Mouse (Mus musculus): ENCODE results near the gene Ndufv2. TPM values are rescaled to one million over a fixed set of nuclear protein-coding genes. Genes with fewer than 3 reads are reported as not detected.
A peak's percentile ranks its signal among the peaks of the same experiment; 100 is the strongest.

Gene Ndufv2
- 306 and 311 TPM in 2 replicates for polyA plus RNA-seq (2015; fragmentation: Nextera tagmentation; extraction: Ambion mirVana)

GRCm38 (mm10) chr17:66101380-66102330 is at the start of gene Ndufv2:
Gene Ndufv2 (minus strand): TSS chr17:66101559.
- Histone ChIP-seq H3K4me2 (peak within 1 kb of the TSS; percentile 95), H3K9ac (peak within 1 kb of the TSS; percentile 96), H3K27me3 (no peaks in the 10 kb centered on the region), H3K27ac (peak within 1 kb of the TSS; percentile 94), H3K36me3 (peaks cover 5% of the 10 kb centered on the region; the same call in 1 of the 2 replicates), H3K9me3 (no peaks in the 10 kb centered on the region), H3K4me3 (peak within 1 kb of the TSS; percentile 91), H3K4me1 (peaks cover 23% of the 10 kb centered on the region)
- ATAC-seq (ENCODE audit: insufficient number of reproducible peaks, insufficient read depth, low FRiP score, low TSS enrichment, low read depth): peak; percentile 98
- WGBS: under 1% methylated on average over 67 of the region's 67 CpGs

- H3K9me3 ChIP-seq: peaks cover 5% of the 10 kb centered on the region; the same call in 1 of the 2 replicates
- no peaks in the 10 kb centered on the region for H3K27me3 ChIP-seq
- no peak for ATAC-seq (ENCODE audit: insufficient number of reproducible peaks, insufficient read depth, low FRiP score, low TSS enrichment, low read depth)
- no peak overlapping the region for H3K9ac ChIP-seq
- no peak overlapping the region for H3K4me2 ChIP-seq
- H3K36me3 ChIP-seq: peaks cover 90% of the 10 kb centered on the region
- H3K4me3 ChIP-seq: no peak overlapping the region
- 95% methylated on average over 4 of the region's 4 CpGs for WGBS
- no peak overlapping the region for H3K27ac ChIP-seq
- no peaks in the 10 kb centered on the region for H3K4me1 ChIP-seq
Measured at GRCm38 (mm10) chr17:66131212-66131611, 29.9 kb upstream of the Ndufv2 start.

- WGBS: 94% methylated on average over 9 of the region's 9 CpGs
Measured at GRCm38 (mm10) chr17:66130371-66130770, 29.0 kb upstream of the Ndufv2 start.

GRCm38 (mm10) chr17:66125211-66125610 is 23.9 kb upstream of the Ndufv2 start:
- WGBS: 68% methylated on average over 5 of the region's 5 CpGs
- no peak overlapping the region for H3K27ac ChIP-seq

More at GRCm38 (mm10) chr17:66130371-66130770, 29.0 kb upstream of the Ndufv2 start:
- Histone ChIP-seq H3K9me3 (peaks cover 5% of the 10 kb centered on the region; the same call in 1 of the 2 replicates), H3K27ac (no peak overlapping the region), H3K4me1 (peaks cover 2% of the 10 kb centered on the region), H3K36me3 (peaks cover 83% of the 10 kb centered on the region), H3K4me2 (no peak overlapping the region), H3K4me3 (no peak overlapping the region), H3K27me3 (no peaks in the 10 kb centered on the region), H3K9ac (0 out of 2 replicates have a peak overlapping the region, but pooled peaks have one; percentile 36)
- ATAC-seq (ENCODE audit: insufficient number of reproducible peaks, insufficient read depth, low FRiP score, low TSS enrichment, low read depth): no peak

GRCm38 (mm10) chr17:66123816-66124610 is 22.7 kb upstream of the Ndufv2 start:
- Histone ChIP-seq H3K4me3 (peak overlapping the region; percentile 86), H3K27ac (peak overlapping the region; percentile 78), H3K27me3 (no peaks in the 10 kb centered on the region), H3K4me1 (peaks cover 18% of the 10 kb centered on the region), H3K36me3 (peaks cover 41% of the 10 kb centered on the region), H3K9me3 (no peaks in the 10 kb centered on the region), H3K9ac (peak overlapping the region; percentile 86), H3K4me2 (peak overlapping the region; percentile 80)
- ATAC-seq (ENCODE audit: insufficient number of reproducible peaks, insufficient read depth, low FRiP score, low TSS enrichment, low read depth): no peak
- WGBS: 1% methylated on average over 20 of the region's 20 CpGs

More at GRCm38 (mm10) chr17:66125211-66125610, 23.9 kb upstream of the Ndufv2 start:
- ATAC-seq (ENCODE audit: insufficient number of reproducible peaks, insufficient read depth, low FRiP score, low TSS enrichment, low read depth): no peak
- no peaks in the 10 kb centered on the region for H3K27me3 ChIP-seq
- H3K9me3 ChIP-seq: no peaks in the 10 kb centered on the region
- H3K4me3 ChIP-seq: no peak overlapping the region
- H3K36me3 ChIP-seq: peaks cover 38% of the 10 kb centered on the region
- H3K9ac ChIP-seq: no peak overlapping the region
- peak overlapping the region; percentile 80; the same call in 1 of the 2 replicates for H3K4me2 ChIP-seq
- H3K4me1 ChIP-seq: peaks cover 18% of the 10 kb centered on the region

GRCm38 (mm10) chr17:66123066-66123815 is 21.9 kb upstream of the Ndufv2 start, which contains the start of gene Ddx11:
Gene Ddx11 (plus strand): TSS chr17:66123520.
- H3K27ac ChIP-seq: peak within 1 kb of the TSS; percentile 78
- H3K9me3 ChIP-seq: no peaks in the 10 kb centered on the region
- peak; percentile 72 for ATAC-seq (ENCODE audit: insufficient number of reproducible peaks, insufficient read depth, low FRiP score, low TSS enrichment, low read depth)
- peak within 1 kb of the TSS; percentile 86 for H3K4me3 ChIP-seq
- H3K36me3 ChIP-seq: peaks cover 43% of the 10 kb centered on the region
- H3K4me1 ChIP-seq: peaks cover 18% of the 10 kb centered on the region
- H3K27me3 ChIP-seq: no peaks in the 10 kb centered on the region
- WGBS: 6% methylated on average over 45 of the region's 45 CpGs
- peak within 1 kb of the TSS; percentile 86 for H3K9ac ChIP-seq
- H3K4me2 ChIP-seq: peak within 1 kb of the TSS; percentile 80

- H3K9me3 ChIP-seq: no peaks in the 10 kb centered on the region
- H3K27me3 ChIP-seq: no peaks in the 10 kb centered on the region
- WGBS: 74% methylated on average over 1 of the region's 1 CpGs
- peaks cover 47% of the 10 kb centered on the region for H3K36me3 ChIP-seq
- H3K4me1 ChIP-seq: peaks cover 18% of the 10 kb centered on the region
- no peak overlapping the region for H3K4me2 ChIP-seq
- H3K4me3 ChIP-seq: no peak overlapping the region
- no peak overlapping the region for H3K9ac ChIP-seq
- no peak for ATAC-seq (ENCODE audit: insufficient number of reproducible peaks, insufficient read depth, low FRiP score, low TSS enrichment, low read depth)
- H3K27ac ChIP-seq: no peak overlapping the region
Measured at GRCm38 (mm10) chr17:66120701-66121100, 19.3 kb upstream of the Ndufv2 start.

GRCm38 (mm10) chr17:66118991-66119390 is 17.6 kb upstream of the Ndufv2 start:
- Histone ChIP-seq H3K4me3 (no peak overlapping the region), H3K9ac (no peak overlapping the region), H3K4me1 (peaks cover 3% of the 10 kb centered on the region; the same call in 1 of the 2 replicates), H3K27me3 (no peaks in the 10 kb centered on the region), H3K36me3 (peaks cover 64% of the 10 kb centered on the region), H3K27ac (no peak overlapping the region), H3K9me3 (no peaks in the 10 kb centered on the region), H3K4me2 (no peak overlapping the region)
- 87% methylated on average over 8 of the region's 8 CpGs for WGBS
- no peak for ATAC-seq (ENCODE audit: insufficient number of reproducible peaks, insufficient read depth, low FRiP score, low TSS enrichment, low read depth)

GRCm38 (mm10) chr17:66112166-66112565 is 10.8 kb upstream of the Ndufv2 start:
- Histone ChIP-seq H3K4me1 (peaks cover 14% of the 10 kb centered on the region), H3K4me2 (peak overlapping the region; percentile 62), H3K9ac (peak overlapping the region; percentile 83), H3K27ac (peak overlapping the region; percentile 22; the same call in 1 of the 2 replicates), H3K27me3 (no peaks in the 10 kb centered on the region), H3K9me3 (no peaks in the 10 kb centered on the region), H3K36me3 (peaks cover 36% of the 10 kb centered on the region), H3K4me3 (peak overlapping the region; percentile 82)
- ATAC-seq (ENCODE audit: insufficient number of reproducible peaks, insufficient read depth, low FRiP score, low TSS enrichment, low read depth): no peak
- 39% methylated on average over 4 of the region's 4 CpGs for WGBS

GRCm38 (mm10) chr17:66111402-66111959 is 10.1 kb upstream of the Ndufv2 start, which contains the start of gene Washc1:
Gene Washc1 (plus strand): TSS chr17:66111545.
- H3K27ac ChIP-seq: peak within 1 kb of the TSS; percentile 89
- H3K36me3 ChIP-seq: peaks cover 29% of the 10 kb centered on the region
- ATAC-seq (ENCODE audit: insufficient number of reproducible peaks, insufficient read depth, low FRiP score, low TSS enrichment, low read depth): peak; percentile 92
- H3K4me1 ChIP-seq: peaks cover 14% of the 10 kb centered on the region
- peak within 1 kb of the TSS; percentile 83 for H3K9ac ChIP-seq
- H3K9me3 ChIP-seq: no peaks in the 10 kb centered on the region
- H3K4me2 ChIP-seq: peak within 1 kb of the TSS; percentile 62
- under 1% methylated on average over 41 of the region's 41 CpGs for WGBS
- peak within 1 kb of the TSS; percentile 82 for H3K4me3 ChIP-seq
- no peaks in the 10 kb centered on the region for H3K27me3 ChIP-seq
